Mouse (Mus musculus) cerebellum, postnatal 36 days (tissue): Measurements from ENCODE around the gene Fxyd5.

ENCODE experiments used
- DNase-seq, 2 experiments: peaks; one replicate each; pipeline ENCODE4 v3.0.0; 2021 to 2022; ENCODE audit warnings: mixed read lengths in 2 of 2

The Fxyd5 gene

DNA sequence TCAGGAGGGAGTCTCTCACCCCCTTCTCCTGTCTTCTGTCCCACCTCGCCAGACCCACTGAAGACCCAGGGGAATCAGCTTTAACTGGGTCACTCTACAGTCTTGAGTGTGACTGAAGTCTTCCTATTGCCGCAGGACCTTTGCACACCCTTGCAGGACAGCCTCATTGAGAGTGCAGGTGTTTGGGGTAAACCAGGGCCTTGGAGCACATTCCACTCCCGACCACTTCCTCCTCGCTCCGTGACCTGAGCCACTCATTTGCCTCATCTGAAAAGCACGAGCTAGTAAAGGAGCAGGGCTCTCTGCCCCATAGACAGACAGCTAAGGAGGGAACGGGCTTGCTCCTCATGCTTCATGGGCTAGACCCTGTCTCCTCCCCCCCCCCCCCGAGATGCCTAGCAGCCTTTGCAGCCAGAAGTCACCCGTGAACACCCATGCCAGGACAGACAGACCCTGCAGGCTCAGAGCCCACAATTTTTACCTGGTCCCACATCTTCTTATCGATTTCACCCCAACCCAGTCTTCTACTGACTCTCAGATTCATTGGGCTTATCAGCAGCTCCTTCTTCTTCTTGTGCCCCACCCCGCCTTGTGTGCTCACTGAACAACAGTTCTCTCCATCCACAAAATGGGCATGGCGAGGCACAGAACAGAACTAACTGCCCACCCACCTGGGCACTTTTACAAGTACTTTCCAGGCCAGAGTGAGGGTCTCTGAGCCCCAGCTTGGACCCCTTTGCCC is 1.8 kb downstream of the Fxyd5 start:
- no peak for DNase-seq

DNA sequence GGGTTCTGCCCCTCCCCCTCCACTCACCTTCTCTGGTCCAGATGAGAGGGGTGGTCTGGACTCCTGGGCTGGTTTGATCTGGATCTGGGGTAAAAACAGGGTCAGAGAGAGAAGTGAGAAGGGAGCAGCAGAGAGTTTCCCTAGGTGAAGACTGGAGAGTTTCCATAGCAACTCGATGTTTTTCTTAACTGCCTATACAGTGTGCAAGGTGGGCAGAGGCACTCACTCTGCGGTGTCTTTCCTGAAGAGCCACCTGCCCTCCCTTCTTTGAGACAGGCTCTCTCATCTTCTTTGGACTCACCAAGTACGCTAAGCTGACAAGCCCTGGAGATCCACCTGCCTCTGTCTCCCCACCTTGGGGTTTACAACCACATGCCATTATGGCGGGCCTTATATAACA is 3.3 kb downstream of the Fxyd5 start:
- no peak for DNase-seq

DNA sequence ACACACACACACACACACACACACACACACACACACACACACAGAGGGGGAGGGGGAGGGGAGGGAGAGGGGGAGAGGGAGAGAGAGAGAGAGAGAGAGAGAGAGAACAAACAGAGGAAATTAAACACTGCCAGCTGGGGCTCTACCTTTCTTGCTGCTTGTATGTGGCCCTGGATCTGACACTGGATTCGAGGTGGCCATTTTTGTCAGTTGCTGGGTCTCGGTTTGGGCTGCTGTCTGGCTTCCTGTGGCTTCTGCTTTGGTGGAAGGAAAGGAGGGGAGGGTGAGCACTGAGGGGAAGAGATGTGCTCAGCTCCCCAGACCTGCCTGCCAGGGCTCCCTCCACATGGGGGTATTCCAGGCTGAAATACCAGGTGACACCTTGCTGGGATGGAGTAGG is 4.6 kb downstream of the Fxyd5 start:
- no peak for DNase-seq

DNA sequence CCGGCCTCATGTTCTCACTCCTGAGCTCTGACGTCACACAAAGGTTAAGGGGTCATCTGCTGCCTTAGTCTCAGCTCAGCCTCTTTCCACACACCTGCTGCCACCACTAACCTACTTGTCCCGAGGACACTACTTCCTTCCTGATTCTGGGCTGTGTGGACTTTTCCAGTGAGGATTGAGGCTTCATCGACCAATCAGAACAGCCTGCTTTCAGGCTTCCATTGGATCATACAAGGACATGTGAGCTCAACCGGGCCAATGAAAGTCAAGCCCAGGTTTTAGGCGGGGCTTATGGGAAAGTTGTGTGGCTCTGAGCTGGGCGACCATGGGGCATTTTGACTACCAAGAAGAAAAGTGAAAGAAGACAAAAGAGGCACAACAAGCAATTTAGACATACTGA is 5.4 kb downstream of the Fxyd5 start:
- DNase-seq = no peak

DNA sequence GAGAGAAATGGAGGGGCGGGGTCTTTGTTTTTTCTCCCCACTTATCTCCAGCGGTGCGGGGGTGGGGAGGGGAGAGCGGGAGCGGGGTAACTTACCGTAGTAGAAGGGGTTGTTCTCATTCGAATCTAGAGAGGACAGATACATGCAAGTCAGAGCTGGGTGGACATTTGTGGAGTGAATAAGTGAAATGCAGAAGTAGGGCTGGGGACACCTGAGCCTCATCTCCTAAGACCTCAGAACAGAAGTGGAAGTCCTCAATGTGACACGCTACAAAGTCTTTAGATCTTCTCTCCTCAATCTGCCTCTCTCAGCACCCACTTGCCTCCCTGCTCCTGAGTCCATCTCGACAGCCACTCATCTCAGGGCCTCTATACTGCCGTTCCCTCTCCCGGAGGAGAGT is 7.0 kb downstream of the Fxyd5 start:
- no peak for DNase-seq

DNA sequence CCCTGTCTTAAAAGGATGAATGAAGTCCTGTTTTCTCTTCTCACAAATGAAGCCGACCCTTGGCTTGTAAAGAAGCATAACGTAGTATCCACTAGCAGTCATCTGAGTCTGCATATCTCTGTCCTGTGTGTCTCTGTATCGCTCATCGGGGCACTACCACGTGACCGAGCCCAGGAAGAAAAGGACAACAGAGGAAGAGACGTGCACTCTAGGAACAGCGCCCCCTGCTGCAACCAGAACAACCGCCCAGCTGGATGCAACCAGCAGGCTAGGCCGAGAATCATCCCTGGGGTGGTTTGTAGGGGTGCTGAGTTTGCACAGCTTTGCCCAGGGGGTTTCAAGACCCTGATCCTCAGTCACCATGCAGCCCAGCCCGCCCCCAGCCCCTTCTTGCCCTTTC is 7.5 kb downstream of the Fxyd5 start:
- DNase-seq = no peak

DNA sequence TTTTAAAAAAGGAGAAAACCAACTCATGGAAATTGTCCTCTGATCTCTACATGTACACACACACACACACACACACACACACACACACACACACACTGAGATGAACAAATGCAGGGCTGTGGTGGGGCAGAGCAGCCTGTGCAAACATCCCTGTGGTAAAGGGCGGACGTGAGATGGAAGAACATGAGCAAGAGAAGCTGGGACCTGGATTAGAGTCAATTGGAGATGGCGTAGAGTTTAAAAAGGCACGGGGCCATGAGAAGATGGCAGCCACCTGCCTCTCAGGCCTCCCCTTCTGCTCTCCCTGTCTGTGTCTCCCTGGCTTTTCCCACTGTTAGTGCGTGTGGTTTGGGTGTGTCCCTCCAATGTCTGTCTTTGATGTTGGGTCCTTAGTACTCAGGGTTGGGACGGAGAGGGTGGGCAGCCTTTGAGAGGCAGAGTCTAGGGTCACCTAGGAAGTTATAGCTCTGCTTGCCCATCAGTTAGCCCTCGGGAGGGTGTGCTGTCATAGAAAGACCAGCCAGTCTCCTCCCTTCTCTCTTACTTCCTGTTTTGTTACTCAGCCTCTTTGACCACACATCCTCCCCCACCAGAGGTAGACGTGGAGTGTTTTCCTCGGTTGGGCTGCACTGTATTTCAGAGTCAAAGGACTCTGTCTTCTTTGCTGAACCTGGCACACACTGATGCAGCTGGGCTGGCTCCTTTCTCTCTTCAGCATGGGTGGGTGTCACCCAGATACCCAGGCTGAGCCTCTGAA is 8.7 kb downstream of the Fxyd5 start:
- DNase-seq = no peak

DNA sequence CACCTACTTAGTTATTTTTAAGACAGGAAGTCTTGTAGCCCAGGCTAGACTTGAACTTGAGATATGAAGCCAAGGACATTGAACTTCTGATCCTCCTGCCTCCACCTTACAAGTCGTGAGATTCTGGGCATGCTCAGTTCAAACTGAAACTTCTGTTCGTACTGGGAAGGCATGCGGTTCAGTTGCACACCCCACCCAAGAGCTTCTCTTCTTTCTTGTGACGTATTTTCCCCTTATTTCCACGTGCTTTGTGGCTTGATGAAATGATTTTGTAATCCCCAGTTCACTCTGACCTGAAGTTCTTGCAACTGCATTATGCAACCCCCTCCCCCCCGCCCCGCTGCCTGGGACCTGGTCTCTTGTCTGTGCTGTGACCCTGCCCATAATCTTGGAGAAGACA is 10.6 kb downstream of the Fxyd5 start:
- no peak for DNase-seq

DNA sequence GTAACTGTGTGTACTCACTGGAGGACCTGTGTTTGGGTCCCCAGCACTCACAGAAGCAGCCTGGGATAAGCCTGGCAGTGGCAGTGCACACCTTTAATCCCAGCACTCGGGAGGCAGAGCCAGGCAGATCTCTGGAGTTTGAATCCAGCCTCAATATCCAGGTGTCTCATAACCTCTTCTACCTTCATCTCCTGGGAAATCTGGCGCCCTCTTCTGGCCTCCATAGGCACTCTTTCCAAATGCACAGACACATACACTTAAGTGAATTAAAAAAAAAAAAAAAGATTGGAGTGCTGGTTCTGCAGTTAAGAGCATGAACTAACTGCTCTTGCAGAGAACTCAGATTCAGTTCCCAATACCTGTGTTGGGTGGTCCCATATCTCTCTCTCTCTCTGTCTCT is 11.6 kb downstream of the Fxyd5 start:
- DNase-seq = no peak

DNA sequence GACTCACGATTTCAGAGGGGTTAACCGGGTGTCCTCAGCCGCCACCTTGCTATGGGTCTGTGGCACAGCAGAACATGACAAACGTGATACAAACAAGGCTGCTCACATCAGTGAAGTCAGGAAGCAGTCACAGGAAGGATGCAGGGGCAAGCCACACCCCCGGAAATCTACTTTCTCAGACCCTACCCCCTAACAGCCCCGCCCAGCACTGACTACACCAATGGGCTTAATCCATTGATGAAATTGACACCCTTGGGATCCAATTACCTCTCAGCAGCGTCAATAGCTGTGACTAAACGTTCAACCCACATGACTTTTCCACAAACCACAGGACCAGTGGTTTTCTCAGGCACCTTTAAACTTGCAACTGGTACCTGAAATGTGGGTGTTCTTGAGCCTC is 13.7 kb downstream of the Fxyd5 start:
- no peak for DNase-seq

DNA sequence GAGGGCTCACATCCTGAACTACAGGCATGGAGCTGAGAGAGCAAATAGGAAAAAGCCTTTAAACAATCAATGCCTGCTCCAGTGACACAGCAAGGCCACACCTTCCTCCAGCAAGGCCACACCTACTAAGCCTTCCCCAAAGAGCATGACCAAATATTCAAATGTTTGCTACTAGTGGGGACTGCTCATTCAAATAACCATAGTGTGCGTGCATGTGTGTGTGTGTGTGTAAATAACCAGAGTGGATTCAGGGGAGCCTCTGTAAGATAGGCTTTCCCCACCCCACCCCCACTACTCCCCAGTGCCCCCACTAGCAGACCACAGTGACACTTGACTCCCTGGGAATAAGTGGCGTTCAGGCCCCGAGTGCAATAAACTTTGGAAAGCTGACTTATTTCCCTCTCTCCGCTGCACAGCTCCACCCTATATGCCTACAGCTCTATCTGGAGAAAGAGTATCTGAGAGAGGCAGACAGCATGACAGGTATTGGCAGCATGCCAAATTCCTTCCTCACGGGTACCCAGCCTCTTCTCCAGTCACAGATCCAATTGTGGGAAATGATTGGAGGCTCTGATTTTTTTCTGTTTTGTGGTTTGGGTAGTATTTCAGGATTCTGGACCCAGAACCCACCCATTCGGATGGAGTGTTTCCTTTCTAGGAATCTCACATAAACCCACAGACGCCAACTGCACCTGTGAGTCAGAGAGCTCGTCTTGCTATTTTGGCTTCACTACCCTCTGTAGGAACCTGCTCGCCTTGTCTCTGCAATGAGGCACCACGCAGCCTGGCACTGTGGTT is 25.0 kb downstream of the Fxyd5 start:
- DNase-seq = no peak

DNA sequence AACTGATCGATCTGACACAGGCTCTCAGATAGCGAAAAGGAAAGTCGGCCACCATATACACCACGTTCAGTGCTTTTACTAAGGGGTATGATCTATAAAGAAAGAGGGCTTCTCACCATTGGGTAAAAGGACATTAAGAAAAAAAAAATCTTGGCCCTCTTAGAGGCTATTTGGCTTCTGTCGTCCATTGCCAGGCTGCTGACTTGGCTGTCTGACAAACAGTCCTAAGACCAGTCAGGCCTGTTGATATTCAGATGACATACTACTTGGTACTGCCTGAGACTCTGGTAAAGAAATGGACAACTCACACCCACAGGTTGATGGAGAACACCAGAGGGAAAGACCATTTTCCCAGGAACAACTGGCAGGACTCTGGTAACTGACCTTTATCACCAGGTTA is 29.3 kb downstream of the Fxyd5 start:
- DNase-seq = no peak

DNA sequence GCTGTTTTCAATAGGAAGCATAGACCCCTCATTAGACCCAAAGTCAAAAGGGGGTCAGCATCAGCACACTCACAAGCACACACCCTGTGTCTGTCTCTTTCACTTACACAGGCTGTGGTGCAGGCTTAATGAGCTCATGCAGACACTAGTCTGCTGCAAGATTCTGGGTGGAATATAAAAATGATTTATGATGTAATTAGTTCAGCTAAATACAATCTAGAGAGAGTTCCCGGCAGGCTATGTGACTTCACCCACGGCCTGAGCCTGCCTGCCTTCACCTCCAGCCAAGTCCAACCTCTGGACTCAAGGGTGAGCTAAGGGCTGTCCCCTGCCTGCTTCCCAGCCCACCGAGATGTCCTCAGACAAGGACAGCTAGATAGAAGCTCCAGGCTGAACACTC is 33.4 kb downstream of the Fxyd5 start:
- DNase-seq = no peak

DNA sequence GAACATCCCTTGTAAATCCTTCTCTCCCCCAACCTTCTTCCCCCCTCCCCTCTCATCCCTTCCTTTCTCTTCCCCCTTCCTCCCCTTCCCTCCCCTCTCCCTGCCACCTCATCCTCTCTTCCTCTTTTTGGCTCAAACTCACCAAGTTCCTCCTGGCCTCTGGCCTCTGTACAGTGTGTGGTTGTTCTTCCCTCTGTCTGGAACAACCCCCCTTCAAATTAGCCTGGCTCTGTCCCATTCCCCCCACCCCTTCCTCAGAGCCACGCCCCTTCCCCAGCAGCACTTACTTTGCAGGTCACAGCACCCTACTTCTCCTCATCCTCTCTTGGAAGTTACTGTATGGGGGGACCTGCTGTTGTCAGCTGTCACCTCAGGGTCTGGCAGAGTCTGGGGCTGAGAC is 34.1 kb downstream of the Fxyd5 start:
- no peak for DNase-seq

DNA sequence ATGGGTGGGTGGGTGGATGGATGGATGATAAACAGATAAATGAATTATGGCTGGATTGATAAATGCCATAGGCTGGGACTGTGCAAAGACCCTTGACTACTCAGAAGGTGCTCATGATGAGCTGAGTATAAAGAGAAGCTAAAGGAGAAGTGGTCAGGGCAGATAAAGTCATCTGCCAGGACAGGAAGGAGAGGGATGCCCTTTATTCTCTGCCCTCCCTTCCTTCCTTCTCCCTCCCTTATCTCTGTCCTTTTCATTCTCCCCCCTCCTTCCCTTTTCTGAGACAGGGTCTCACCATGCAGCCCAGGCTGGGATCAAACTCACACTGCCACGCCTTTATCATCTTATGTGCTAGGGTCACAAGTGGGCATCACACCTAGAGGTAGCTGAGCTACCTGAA is 34.5 kb downstream of the Fxyd5 start:
- DNase-seq = no peak

DNA sequence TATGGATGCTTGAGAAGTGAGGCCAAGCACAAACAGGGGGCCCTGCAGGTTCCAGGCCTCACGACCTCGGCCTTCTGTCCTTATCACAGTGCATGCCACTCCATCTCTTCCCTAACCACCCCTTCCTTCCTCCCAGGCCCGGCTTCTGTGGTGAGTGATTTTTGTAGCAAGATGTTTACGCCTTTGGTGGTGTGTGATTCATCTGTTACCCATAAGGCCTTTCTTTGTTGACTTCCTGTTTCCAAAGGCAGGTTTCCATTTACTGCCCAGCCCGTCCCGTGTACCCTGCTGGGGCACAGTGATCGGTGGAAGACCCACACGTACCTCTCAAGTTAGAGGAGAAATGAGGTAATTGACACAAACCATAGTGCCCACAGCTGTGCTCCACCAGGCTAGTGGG is 39.6 kb downstream of the Fxyd5 start:
- no peak for DNase-seq

DNA sequence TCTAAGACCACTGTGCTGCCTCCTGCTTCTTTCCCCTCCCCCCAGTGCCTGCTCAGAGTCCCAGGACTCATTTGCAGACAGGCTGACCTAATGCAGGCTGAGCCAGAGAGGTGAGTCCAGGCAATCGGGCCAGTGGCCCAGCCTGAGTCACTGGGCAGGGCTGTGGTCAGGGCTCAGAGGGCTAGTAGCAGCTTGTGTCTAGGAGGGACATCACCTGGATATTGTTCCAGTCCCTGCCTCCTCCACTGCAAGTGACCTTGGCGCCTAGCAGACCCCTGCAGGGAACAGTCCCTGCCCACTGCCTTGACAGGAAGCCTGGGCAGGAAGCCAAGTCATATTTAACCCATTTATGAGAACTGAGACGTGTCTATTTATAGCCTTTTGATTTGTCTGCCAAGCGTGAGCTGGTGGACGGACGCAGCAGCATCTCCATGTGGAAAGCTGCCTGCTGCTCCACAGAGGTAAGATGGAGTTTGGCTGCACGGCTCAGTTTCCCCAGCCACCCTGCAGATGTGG is 41.7 kb downstream of the Fxyd5 start:
- peak; percentile 36 to 43 for DNase-seq

DNA sequence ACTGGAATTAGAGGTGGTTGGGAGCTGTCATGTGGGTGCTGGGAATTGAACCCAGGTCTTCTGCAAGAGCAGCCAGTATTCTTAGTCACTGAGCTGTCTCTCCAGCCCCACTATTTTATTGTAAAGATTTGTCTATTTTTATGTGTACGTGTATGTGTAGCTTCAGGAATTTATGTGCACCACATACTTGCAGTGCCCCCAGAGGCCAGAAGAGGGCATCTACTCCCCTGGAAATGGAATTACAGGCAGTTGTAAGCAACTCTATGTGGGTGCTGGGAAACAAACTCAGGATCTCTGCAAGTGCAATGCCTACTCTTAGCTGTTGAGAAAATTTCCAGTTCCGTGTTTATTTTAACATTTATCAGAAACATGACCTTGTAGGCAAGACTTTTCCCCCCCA is 45.8 kb downstream of the Fxyd5 start:
- DNase-seq = no peak

DNA sequence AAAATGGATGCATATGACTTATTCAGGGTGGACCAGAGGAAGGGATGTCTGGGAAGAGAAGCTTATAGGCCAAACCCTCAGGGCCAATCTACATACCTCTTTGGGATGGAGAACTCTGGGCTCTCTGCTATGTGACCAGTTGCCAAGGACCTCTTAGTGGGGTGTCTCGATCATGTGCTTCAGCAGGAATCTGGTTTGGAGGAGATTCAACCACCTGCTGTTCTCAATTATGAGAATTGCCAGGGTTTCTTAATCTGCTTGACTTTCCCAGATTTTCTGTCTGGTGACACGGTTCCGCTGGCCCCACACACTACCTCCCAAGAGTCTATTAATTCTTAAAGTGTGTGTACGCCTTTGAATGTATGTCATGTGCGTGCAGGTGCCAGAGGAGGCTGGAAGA is 48.3 kb downstream of the Fxyd5 start:
- peak in 1 of 2 experiments; percentile 22 for DNase-seq

DNA sequence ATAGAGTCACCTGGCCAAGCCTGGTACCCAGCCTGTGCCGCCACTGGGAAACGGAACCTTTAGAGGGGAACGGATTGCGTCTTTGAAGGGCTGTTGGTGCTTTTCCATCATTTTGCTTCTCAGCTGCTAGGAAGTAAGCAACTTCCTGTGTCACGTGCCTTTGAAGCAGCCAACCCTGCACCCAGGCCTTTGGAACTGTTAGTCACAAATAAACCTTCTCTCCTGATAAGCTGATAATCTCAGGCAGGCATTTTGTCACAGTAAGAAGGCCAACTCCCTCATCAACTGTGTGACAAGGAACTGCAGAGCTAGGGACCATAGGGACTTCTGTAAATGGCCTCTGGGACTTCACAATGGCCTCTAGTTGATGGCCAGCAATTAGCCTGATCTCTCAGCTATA is 50.1 kb downstream of the Fxyd5 start:
- no peak for DNase-seq

DNA sequence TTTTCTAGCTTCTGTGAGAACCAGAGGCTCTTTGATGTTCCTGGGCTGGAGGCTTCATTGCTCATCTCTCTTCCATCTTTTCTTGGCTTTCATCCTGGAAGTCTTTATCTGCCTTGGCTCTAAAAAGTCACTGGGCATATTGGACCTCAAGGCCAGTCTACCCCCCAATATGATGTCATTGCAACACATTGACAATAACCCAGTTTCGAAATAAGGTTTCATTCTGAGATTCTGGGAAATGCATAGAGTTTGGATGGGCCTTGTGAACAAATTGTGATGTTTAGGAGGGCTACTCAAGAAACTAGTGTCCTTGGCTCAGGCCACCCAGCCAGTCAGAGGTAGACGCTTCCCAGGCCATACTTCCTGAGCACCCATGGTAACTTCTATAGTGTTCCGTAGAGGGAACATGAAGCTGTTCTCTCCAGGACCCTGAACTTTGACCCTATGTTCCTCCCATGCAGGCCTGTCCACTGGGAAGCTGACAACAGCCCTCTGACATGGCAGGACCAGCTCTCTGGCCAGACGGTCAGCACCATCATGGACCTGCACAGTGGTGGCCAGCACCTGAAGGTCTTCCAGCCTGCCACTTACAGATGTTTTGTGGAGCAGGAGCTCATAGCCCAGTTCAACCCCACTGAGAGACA is 53.6 kb downstream of the Fxyd5 start:
- DNase-seq = no peak

DNA sequence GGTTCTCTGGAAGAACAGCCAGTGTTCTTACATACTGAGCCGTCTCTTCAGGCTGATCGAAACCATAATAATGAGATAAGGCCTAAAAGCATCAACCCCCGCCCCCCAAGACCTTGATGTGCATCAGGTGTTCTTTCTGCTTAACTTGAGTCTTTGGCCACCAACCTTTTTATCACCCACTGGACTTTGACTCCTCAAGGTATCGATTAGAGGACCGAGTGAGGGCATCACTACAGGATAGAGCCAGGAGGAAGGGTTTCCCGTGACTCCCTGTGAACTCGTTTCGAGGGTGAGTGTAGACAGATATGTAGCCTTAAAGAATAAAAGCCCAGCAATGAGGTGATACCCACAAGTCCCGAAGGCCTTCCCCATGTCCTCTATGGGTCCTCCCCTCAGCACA is 56.9 kb downstream of the Fxyd5 start:
- DNase-seq = no peak
